In genomic region chr1:153040091-153040490, GRCm38 (mm10) we compare ENCODE assay signal across 7 mouse cellular contexts.
DNase-seq lines count a peak whose midpoint lies in the region; ATAC-seq and TF ChIP-seq lines count a peak whose summit lies in the region.

No protein-coding gene starts in this region.

- ATAC-seq in lung, embryonic 15.5 days (ENCODE audit: borderline replicate concordance, extremely low read depth, low FRiP score, low TSS enrichment) = 0 out of 2 replicates have a peak, but pooled peaks have one; percentile 29
- ATAC-seq in intestine, postnatal 0 days = peak; percentile 94
- ATAC-seq in stomach, postnatal 0 days (ENCODE audit: low FRiP score, low TSS enrichment) = peak; percentile 90

- H3K4me3 ChIP-seq in lung, embryonic 15.5 days = no peak overlapping the region
- H3K4me3 ChIP-seq in cortical plate, adult 2 months (ENCODE audit: insufficient read depth, low read length) = no peak overlapping the region
- no peak overlapping the region for H3K4me3 ChIP-seq in intestine, postnatal 0 days (ENCODE audit: low read depth, low read length)
- no peak overlapping the region for H3K4me3 ChIP-seq in stomach, postnatal 0 days (ENCODE audit: low read depth, low read length)

- H3K4me1 ChIP-seq in lung, embryonic 15.5 days = peaks cover 57% of the 10 kb centered on the region
- H3K4me1 ChIP-seq in cortical plate, adult 2 months (ENCODE audit: control insufficient read depth, insufficient read depth, low read length) = peaks cover 5% of the 10 kb centered on the region; the same call in 1 of the 2 replicates
- no peaks in the 10 kb centered on the region for H3K4me1 ChIP-seq in intestine, postnatal 0 days (replicated peaks; ENCODE audit: control insufficient read depth, insufficient read depth, low read length)
- H3K4me1 ChIP-seq in stomach, postnatal 0 days (replicated peaks; ENCODE audit: control insufficient read depth, insufficient read depth) = 0 out of 2 replicates have a peak, but pooled peaks cover 3% of the 10 kb centered on the region

- no peak overlapping the region for H3K4me2 ChIP-seq in lung, embryonic 15.5 days
- H3K4me2 ChIP-seq in intestine, postnatal 0 days (replicated peaks; ENCODE audit: low read depth) = no peak overlapping the region; the same call in 1 of the 2 replicates
- no peak overlapping the region for H3K4me2 ChIP-seq in stomach, postnatal 0 days (replicated peaks; ENCODE audit: low read depth)

- H3K9ac ChIP-seq in lung, embryonic 15.5 days = no peak overlapping the region
- no peak overlapping the region for H3K9ac ChIP-seq in intestine, postnatal 0 days (ENCODE audit: low read depth, low read length)
- H3K9ac ChIP-seq in stomach, postnatal 0 days (ENCODE audit: low read length) = no peak overlapping the region

- no peak overlapping the region; the same call in 1 of the 2 replicates for H3K27ac ChIP-seq in lung, embryonic 15.5 days
- H3K27ac ChIP-seq in cortical plate, adult 2 months (ENCODE audit: insufficient read depth, low read length) = no peak overlapping the region
- H3K27ac ChIP-seq in intestine, postnatal 0 days (ENCODE audit: low read depth, low read length) = no peak overlapping the region
- H3K27ac ChIP-seq in stomach, postnatal 0 days (replicated peaks) = no peak overlapping the region

- no peak for TF ChIP-seq POLR2A in cortical plate, adult 2 months (IDR thresholded peaks at IDR 0.05; ENCODE audit: extremely low read depth, insufficient read depth, low read length)

- DNase-seq in lung, postnatal 14 days = no peak
- peak; percentile 52 for DNase-seq in adrenal gland, adult 2 months
- DNase-seq in stomach, postnatal 0 days (ENCODE audit: low spot score) = peak; percentile 55
- DNase-seq in spleen, adult 12 weeks (ENCODE audit: low spot score) = no peak

- H3K36me3 ChIP-seq in lung, embryonic 15.5 days = no peaks in the 10 kb centered on the region
- no peaks in the 10 kb centered on the region for H3K36me3 ChIP-seq in intestine, postnatal 0 days (ENCODE audit: control insufficient read depth, insufficient read depth)
- H3K36me3 ChIP-seq in stomach, postnatal 0 days (ENCODE audit: control insufficient read depth, insufficient read depth, low read length) = no peaks in the 10 kb centered on the region

- H3K27me3 ChIP-seq in lung, embryonic 15.5 days = no peaks in the 10 kb centered on the region
- H3K27me3 ChIP-seq in intestine, postnatal 0 days (replicated peaks; ENCODE audit: control insufficient read depth, insufficient read depth, low read length) = no peaks in the 10 kb centered on the region
- H3K27me3 ChIP-seq in stomach, postnatal 0 days (ENCODE audit: control insufficient read depth, insufficient read depth, low read length) = no peaks in the 10 kb centered on the region

- no peaks in the 10 kb centered on the region for H3K9me3 ChIP-seq in lung, embryonic 15.5 days
- no peaks in the 10 kb centered on the region for H3K9me3 ChIP-seq in intestine, postnatal 0 days (ENCODE audit: control insufficient read depth)
- no peaks in the 10 kb centered on the region for H3K9me3 ChIP-seq in stomach, postnatal 0 days (ENCODE audit: control insufficient read depth, low read length)

- no peak for TF ChIP-seq EP300 in stomach, postnatal 0 days (optimal IDR thresholded peaks at IDR 0.05)

- TF ChIP-seq CTCF in cortical plate, adult 2 months (IDR thresholded peaks at IDR 0.05; ENCODE audit: extremely low read depth, insufficient read depth, low read length) = peak; percentile 23; the same call in 1 of the 2 replicates
- peak; percentile 69 for TF ChIP-seq CTCF in intestine, postnatal 0 days (IDR thresholded peaks at IDR 0.05; ENCODE audit: low read depth)
- TF ChIP-seq CTCF in stomach, postnatal 0 days (IDR thresholded peaks at IDR 0.05; ENCODE audit: low read depth) = peak; percentile 65

- 44% methylated on average over 3 of the region's 3 CpGs for WGBS in lung, embryonic 15.5 days
- 30% methylated on average over 3 of the region's 3 CpGs for WGBS in intestine, postnatal 0 days
- 40% methylated on average over 3 of the region's 3 CpGs for WGBS in stomach, postnatal 0 days

Comparison
In these comparisons a context has a peak if more than half of its experiments do, and no peak if none do; other contexts are left out.
1. ATAC-seq: peak in every context shown above with its lines; median percentile 94 in intestine, postnatal 0 days; 90 in stomach, postnatal 0 days; 29 in lung, embryonic 15.5 days.
2. DNase-seq: peak in adrenal gland, adult 2 months (single experiment) and stomach, postnatal 0 days (single experiment); none in lung, postnatal 14 days (single experiment) and spleen, adult 12 weeks (single experiment).
3. Peak in every context shown above with its lines, with median percentiles within 50 percentile points of each other: CTCF ChIP-seq.